20 mouse cellular contexts compared by ENCODE assay signal in genomic region chr10:4162049-4162448, GRCm38 (mm10).
"Had no signal": no experiment of that assay in that cellular context is flagged by ENCODE, and none has a peak within 500 bp of the region (broad histone marks: within the 10 kb centered on the region; RNA-seq: fewer than 3 reads in every experiment).

No protein-coding gene starts in this region.

- H3K9ac ChIP-seq: liver, embryonic 15.5 days; lung, embryonic 14.5 days; midbrain, embryonic 12.5 days; neural tube, embryonic 13.5 days; neural tube, embryonic 15.5 days; stomach, embryonic 15.5 days had no signal

- DNase-seq: lung, embryonic 14.5 days; lung, postnatal 14 days; lung, postnatal 4 days; midbrain, embryonic 14.5 days; retina, postnatal 1 day; right cerebral cortex, adult 18-20 months; right cerebral cortex, postnatal 25 days; right cerebral cortex, postnatal 4 days; spleen, adult 18-20 months; thymus, adult 18-20 months; thymus, postnatal 14 days; thymus, postnatal 36 days had no signal

- H3K27me3 ChIP-seq: liver, embryonic 15.5 days; midbrain, embryonic 12.5 days; neural tube, embryonic 13.5 days; neural tube, embryonic 15.5 days; stomach, embryonic 15.5 days had no signal

- H3K36me3 ChIP-seq: liver, embryonic 15.5 days; midbrain, embryonic 10.5 days; midbrain, embryonic 12.5 days; neural tube, embryonic 13.5 days; neural tube, embryonic 15.5 days; stomach, embryonic 15.5 days had no signal

- H3K9me3 ChIP-seq: liver, embryonic 15.5 days; midbrain, embryonic 10.5 days; midbrain, embryonic 12.5 days; neural tube, embryonic 13.5 days; neural tube, embryonic 15.5 days; stomach, embryonic 15.5 days had no signal

- ATAC-seq: midbrain, embryonic 16.5 days had no signal

- H3K27ac ChIP-seq: liver, embryonic 15.5 days; midbrain, embryonic 10.5 days; midbrain, embryonic 12.5 days; neural tube, embryonic 13.5 days; neural tube, embryonic 15.5 days had no signal

- H3K4me3 ChIP-seq: liver, embryonic 15.5 days; midbrain, embryonic 10.5 days; midbrain, embryonic 12.5 days; myocyte; neural tube, embryonic 13.5 days; neural tube, embryonic 15.5 days; stomach, embryonic 15.5 days had no signal

- H3K4me1 ChIP-seq: midbrain, embryonic 12.5 days; neural tube, embryonic 15.5 days had no signal

- H3K4me2 ChIP-seq: liver, embryonic 15.5 days; lung, embryonic 14.5 days; midbrain, embryonic 12.5 days; neural tube, embryonic 13.5 days; neural tube, embryonic 15.5 days; stomach, embryonic 15.5 days had no signal
